Mouse (Mus musculus): ENCODE measurements around the gene Olfr750. TPM values are rescaled to one million over a fixed set of nuclear protein-coding genes. Genes with fewer than 3 reads are reported as not detected.

Gene Olfr750
- polyA plus RNA-seq, 1 experiment from 2014 or later, result not detected

DNA sequence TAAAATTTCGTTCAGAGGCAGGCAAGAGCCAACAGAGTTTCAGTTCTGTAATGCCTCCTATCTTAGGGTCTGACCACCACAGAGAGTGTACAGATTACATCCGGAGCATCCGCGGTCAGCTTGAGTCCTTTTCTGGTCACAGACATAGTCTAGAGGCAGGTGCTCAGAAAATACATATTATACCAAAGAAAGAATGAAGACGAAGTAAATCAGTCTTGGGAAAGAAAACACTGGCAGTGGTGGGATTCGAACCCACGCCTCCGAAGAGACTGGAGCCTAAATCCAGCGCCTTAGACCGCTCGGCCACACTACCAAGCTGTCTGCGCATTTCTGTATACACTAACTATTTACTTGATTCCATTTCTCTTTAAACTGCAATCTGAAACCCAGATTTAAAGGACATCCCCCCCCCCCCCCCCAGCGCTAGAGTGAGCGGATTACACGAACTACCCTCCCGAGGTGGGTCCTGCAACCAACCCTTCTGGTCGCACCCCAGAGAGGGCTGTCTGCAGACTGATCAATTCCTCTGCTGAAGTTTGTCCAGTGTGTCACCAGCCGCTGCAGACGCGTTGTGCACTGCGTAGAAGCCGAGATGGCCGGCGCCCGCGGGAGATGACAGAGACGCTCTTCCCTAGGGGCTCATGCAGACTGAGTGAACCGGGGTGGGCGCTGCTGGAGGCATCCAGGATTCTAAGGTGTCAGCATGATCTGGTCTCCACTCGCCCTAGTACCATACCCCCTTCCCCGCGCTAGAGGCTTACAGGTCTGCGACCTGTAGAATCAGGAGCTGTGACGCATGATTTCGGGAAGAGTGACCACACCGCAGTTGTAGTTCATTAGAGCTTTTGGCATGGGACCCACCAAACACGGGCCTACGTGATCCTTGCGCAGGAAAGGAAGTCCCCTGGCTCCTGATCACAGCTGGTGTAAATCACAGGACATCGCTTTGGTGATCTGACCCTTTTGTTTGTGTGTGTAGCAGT is 8.7 kb upstream of the Olfr750 start:
- H3K9me3 ChIP-seq (replicated peaks; ENCODE audit: control insufficient read depth, low read length, poor library complexity, severe bottlenecking), result no peaks in the 10 kb centered on the region
- H3K4me3 ChIP-seq (ENCODE audit: low read depth, low read length), result peak overlapping the region; percentile 51
- 2% methylated on average over 40 of the region's 40 CpGs for WGBS
- H3K9ac ChIP-seq (ENCODE audit: low read depth, low read length), result peak overlapping the region; percentile 61
- ATAC-seq, result peak; percentile 79
- H3K36me3 ChIP-seq (ENCODE audit: control insufficient read depth, insufficient read depth, low read length), result no peaks in the 10 kb centered on the region
- H3K27ac ChIP-seq (ENCODE audit: low read length), result no peak overlapping the region
- 0 out of 2 replicates have a peak, but pooled peaks cover 2% of the 10 kb centered on the region for H3K4me1 ChIP-seq (ENCODE audit: control insufficient read depth, insufficient read depth, low read length)
- peak overlapping the region; percentile 74 for H3K4me2 ChIP-seq (ENCODE audit: low read length)
- H3K27me3 ChIP-seq (ENCODE audit: control insufficient read depth, insufficient read depth, low read depth, low read length), result peaks cover 6% of the 10 kb centered on the region

DNA sequence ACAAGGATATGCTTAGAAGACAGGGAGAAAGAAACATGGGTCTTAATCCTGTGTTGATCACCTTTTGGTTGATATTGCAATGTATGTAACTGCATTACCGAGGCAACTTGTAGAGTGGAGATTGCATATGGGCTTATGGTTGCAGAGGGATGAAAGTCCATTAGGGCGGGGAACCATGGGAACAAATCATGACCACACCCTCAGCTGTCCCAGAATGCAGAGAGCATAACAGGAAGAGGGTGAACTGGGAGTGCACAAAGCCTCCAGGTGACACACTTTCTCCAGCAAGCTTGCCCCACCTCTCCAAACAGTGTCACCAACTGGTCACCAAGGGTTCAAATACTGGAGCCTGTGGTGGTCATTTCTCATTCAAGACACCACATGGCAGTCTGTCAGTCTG is 6.8 kb upstream of the Olfr750 start:
- WGBS, result 90% methylated on average over 2 of the region's 2 CpGs

DNA sequence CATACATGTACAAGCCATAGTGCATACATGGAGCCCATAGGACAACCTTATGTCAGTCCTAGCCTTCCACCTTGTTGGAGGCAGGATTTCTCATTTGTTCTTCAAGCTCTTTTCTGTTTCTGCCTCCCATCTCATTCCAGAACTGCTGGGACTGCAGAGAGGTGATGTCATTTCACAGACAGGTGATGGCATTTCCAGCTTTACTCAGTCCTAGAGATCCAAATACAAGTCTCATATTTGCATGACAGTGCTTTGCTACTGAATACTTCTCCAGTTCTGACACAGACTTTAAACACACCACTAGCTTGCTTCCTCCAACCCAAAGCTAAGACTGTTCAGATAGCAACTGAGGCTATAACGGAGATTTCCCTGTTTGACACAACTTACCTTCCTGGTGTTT is 4.9 kb upstream of the Olfr750 start:
- 97% methylated on average over 1 of the region's 1 CpGs for WGBS
- no peak for ATAC-seq
- Histone ChIP-seq H3K27me3 (ENCODE audit: control insufficient read depth, insufficient read depth, low read depth, low read length) (peaks cover 3% of the 10 kb centered on the region; the same call in 1 of the 2 replicates), H3K4me3 (ENCODE audit: low read depth, low read length) (no peak overlapping the region), H3K36me3 (ENCODE audit: control insufficient read depth, insufficient read depth, low read length) (no peaks in the 10 kb centered on the region), H3K27ac (ENCODE audit: low read length) (no peak overlapping the region), H3K9me3 (replicated peaks; ENCODE audit: control insufficient read depth, low read length, poor library complexity, severe bottlenecking) (no peaks in the 10 kb centered on the region), H3K4me2 (ENCODE audit: low read length) (no peak overlapping the region), H3K9ac (ENCODE audit: low read depth, low read length) (no peak overlapping the region), H3K4me1 (ENCODE audit: control insufficient read depth, insufficient read depth, low read length) (no peaks in the 10 kb centered on the region)

More for the DNA sequence above, 6.8 kb upstream of the Olfr750 start:
- no peaks in the 10 kb centered on the region for H3K9me3 ChIP-seq (replicated peaks; ENCODE audit: control insufficient read depth, low read length, poor library complexity, severe bottlenecking)
- H3K4me2 ChIP-seq (ENCODE audit: low read length), result no peak overlapping the region
- H3K4me3 ChIP-seq (ENCODE audit: low read depth, low read length), result no peak overlapping the region
- peaks cover 6% of the 10 kb centered on the region for H3K27me3 ChIP-seq (ENCODE audit: control insufficient read depth, insufficient read depth, low read depth, low read length)
- no peak for ATAC-seq
- no peak overlapping the region for H3K27ac ChIP-seq (ENCODE audit: low read length)
- H3K9ac ChIP-seq (ENCODE audit: low read depth, low read length), result no peak overlapping the region
- H3K36me3 ChIP-seq (ENCODE audit: control insufficient read depth, insufficient read depth, low read length), result no peaks in the 10 kb centered on the region
- H3K4me1 ChIP-seq (ENCODE audit: control insufficient read depth, insufficient read depth, low read length), result no peaks in the 10 kb centered on the region

DNA sequence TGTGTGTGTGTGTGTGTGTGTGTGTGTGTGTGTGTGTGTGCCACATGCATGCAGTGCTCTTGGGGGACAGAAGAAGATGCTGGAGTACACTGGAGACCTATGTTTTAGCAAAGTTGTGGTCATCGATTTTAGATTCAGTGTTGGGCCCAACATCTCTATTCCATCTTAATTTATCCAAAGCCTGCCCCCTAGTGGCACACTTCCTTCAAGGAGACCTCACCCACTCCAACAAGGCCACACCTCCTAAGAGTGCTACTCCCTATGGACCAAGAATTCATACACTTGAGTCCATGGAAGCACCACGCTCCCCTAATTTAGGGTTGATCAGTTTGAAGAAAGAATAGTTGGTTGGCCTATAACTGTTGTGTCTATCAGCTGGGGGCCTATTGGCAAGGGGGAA is 4.6 kb downstream of the Olfr750 start:
- Histone ChIP-seq H3K27me3 (ENCODE audit: control insufficient read depth, insufficient read depth, low read depth, low read length) (no peaks in the 10 kb centered on the region), H3K36me3 (ENCODE audit: control insufficient read depth, insufficient read depth, low read length) (no peaks in the 10 kb centered on the region), H3K4me1 (ENCODE audit: control insufficient read depth, insufficient read depth, low read length) (peaks cover 6% of the 10 kb centered on the region), H3K4me3 (ENCODE audit: low read depth, low read length) (no peak overlapping the region), H3K9ac (ENCODE audit: low read depth, low read length) (no peak overlapping the region), H3K27ac (ENCODE audit: low read length) (no peak overlapping the region), H3K4me2 (ENCODE audit: low read length) (no peak overlapping the region), H3K9me3 (replicated peaks; ENCODE audit: control insufficient read depth, low read length, poor library complexity, severe bottlenecking) (no peaks in the 10 kb centered on the region)
- 91% methylated on average over 2 of the region's 2 CpGs for WGBS
- no peak for ATAC-seq

DNA sequence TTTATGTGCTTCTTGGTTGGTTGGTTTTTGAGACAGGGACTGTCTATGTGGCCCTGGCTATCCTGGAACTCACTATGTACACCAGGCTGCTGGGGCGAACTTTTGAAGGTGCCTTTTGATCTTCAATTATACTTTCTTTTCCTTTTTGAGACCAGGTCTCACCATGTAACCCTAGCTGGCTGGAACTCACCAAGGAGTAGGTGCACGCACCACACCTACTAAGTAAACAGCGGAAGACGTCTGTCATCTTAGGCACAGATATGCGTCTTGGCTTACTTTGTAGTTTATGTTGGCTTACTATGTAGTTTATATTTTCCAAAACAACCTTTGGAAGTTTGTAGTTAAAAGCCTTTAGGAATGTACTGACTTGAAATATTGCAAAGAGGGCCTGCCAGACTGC is 5.3 kb downstream of the Olfr750 start:
- H3K9ac ChIP-seq (ENCODE audit: low read depth, low read length), result no peak overlapping the region
- H3K4me1 ChIP-seq (ENCODE audit: control insufficient read depth, insufficient read depth, low read length), result peaks cover 6% of the 10 kb centered on the region
- no peaks in the 10 kb centered on the region for H3K27me3 ChIP-seq (ENCODE audit: control insufficient read depth, insufficient read depth, low read depth, low read length)
- WGBS, result 93% methylated on average over 5 of the region's 5 CpGs
- H3K27ac ChIP-seq (ENCODE audit: low read length), result no peak overlapping the region
- H3K4me3 ChIP-seq (ENCODE audit: low read depth, low read length), result no peak overlapping the region
- no peaks in the 10 kb centered on the region for H3K36me3 ChIP-seq (ENCODE audit: control insufficient read depth, insufficient read depth, low read length)
- no peak overlapping the region for H3K4me2 ChIP-seq (ENCODE audit: low read length)
- H3K9me3 ChIP-seq (replicated peaks; ENCODE audit: control insufficient read depth, low read length, poor library complexity, severe bottlenecking), result no peaks in the 10 kb centered on the region
- ATAC-seq, result no peak

DNA sequence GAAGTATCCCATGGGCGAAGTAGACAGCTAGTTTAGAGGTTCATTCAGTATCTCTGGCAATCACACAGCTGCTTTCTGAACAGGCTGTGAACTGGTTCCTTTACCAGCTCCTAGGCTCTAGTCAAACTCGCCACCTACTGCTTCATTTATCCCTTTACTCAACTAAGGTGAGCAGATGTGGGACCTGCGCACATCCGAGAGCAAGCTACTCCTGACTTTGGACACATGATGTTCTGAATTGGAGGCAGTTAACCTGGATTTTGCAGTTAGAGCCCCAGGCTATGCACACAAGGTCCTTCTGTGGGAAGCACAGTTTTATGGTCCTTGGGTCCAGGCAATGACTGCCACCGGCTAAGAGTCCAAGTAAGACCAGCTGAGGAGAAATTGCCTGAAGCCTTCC is 13.5 kb downstream of the Olfr750 start:
- WGBS, result 94% methylated on average over 5 of the region's 5 CpGs

DNA sequence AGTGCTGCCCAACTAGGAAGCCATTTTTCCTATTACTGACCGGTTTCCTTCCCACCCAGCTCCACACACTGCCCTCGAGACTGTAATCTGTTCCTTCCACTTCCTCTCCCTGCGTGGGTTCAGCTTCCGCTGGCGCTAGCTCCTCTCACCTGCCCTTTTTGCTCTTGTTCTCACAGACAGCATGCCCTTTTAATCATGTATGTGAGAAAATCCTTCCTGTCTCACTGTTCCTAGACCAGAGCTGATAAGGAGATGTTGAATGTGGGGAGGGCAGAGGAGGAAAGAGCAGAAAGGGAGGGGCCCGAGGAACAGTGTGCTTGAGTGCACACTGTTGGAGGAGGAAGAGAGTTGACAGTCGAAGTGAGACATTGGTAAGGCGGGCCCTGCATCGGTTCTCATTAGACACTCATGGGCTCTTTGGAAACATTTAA is 16.8 kb downstream of the Olfr750 start, which contains the start of gene Rnase12:
Gene Rnase12, minus strand, starts transcription at position 261 of the 431 bp plus-strand sequence.
- no peak within 1 kb of the TSS for H3K9ac ChIP-seq (ENCODE audit: low read depth, low read length)
- WGBS, result 71% methylated on average over 9 of the region's 9 CpGs
- H3K4me2 ChIP-seq (ENCODE audit: low read length), result no peak within 1 kb of the TSS
- H3K4me3 ChIP-seq (ENCODE audit: low read depth, low read length), result no peak within 1 kb of the TSS
- H3K9me3 ChIP-seq (replicated peaks; ENCODE audit: control insufficient read depth, low read length, poor library complexity, severe bottlenecking), result no peaks in the 10 kb centered on the region
- 0 out of 2 replicates have a peak, but pooled peaks cover 4% of the 10 kb centered on the region for H3K4me1 ChIP-seq (ENCODE audit: control insufficient read depth, insufficient read depth, low read length)
- ATAC-seq, result no peak
- H3K36me3 ChIP-seq (ENCODE audit: control insufficient read depth, insufficient read depth, low read length), result no peaks in the 10 kb centered on the region
- H3K27me3 ChIP-seq (ENCODE audit: control insufficient read depth, insufficient read depth, low read depth, low read length), result no peaks in the 10 kb centered on the region
- no peak within 1 kb of the TSS for H3K27ac ChIP-seq (ENCODE audit: low read length)

More for the DNA sequence above, 13.5 kb downstream of the Olfr750 start:
- ATAC-seq, result no peak
- H3K27me3 ChIP-seq (ENCODE audit: control insufficient read depth, insufficient read depth, low read depth, low read length), result no peaks in the 10 kb centered on the region
- H3K36me3 ChIP-seq (ENCODE audit: control insufficient read depth, insufficient read depth, low read length), result no peaks in the 10 kb centered on the region
- H3K9ac ChIP-seq (ENCODE audit: low read depth, low read length), result no peak overlapping the region
- H3K4me1 ChIP-seq (ENCODE audit: control insufficient read depth, insufficient read depth, low read length), result 0 out of 2 replicates have a peak, but pooled peaks cover 7% of the 10 kb centered on the region
- no peak overlapping the region for H3K27ac ChIP-seq (ENCODE audit: low read length)
- no peak overlapping the region for H3K4me2 ChIP-seq (ENCODE audit: low read length)
- no peak overlapping the region for H3K4me3 ChIP-seq (ENCODE audit: low read depth, low read length)
- H3K9me3 ChIP-seq (replicated peaks; ENCODE audit: control insufficient read depth, low read length, poor library complexity, severe bottlenecking), result no peaks in the 10 kb centered on the region

DNA sequence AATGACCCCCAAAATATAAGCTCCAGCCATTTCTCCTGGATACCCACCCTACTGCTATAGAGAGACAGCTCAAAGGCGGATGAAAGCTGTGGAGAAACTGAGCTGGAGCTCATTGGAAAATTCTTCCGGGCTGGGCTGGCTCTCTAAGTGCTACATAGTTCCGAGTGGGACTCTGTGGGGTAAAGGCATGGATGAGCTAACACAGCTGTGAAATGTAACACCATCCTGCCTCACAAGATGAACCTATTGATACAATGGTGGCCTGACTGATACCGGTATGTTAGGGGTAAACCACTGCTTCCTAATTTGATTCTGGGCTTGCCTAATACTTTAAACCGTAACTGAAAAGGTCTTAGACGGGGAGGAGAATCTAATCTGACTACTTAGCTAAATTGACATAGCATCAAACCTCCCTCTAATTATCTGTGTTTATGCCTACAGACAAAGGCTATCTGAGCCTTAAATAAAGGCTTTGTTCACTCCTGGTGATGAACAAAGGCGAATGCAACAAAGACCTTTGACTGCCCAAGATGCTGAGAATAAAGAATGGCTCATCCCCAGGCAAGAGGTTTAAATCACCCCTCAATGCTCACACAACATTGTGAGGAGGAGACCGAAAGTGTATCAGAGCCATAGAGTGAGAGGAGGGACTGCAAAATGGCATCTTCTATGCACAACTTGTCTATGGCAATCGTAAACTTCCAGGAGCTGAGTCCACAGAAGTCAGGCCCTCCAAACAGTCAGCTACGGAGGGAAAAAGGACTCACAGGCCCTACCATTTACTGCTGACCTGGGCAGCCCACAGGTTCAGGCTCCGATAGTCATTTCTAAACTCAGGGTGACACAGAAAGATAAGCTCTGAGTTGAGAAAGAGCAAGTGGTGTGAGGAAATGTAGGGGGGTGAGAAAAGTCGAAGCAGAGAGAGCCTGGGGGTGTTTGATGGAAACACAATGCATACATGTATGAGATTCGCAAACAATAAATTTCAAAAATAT is 19.7 kb downstream of the Olfr750 start:
- 19% methylated on average over 13 of the region's 13 CpGs for WGBS
- Histone ChIP-seq H3K4me2 (ENCODE audit: low read length) (no peak overlapping the region), H3K27ac (ENCODE audit: low read length) (no peak overlapping the region), H3K4me1 (ENCODE audit: control insufficient read depth, insufficient read depth, low read length) (no peaks in the 10 kb centered on the region), H3K9ac (ENCODE audit: low read depth, low read length) (no peak overlapping the region), H3K36me3 (ENCODE audit: control insufficient read depth, insufficient read depth, low read length) (no peaks in the 10 kb centered on the region), H3K4me3 (ENCODE audit: low read depth, low read length) (no peak overlapping the region), H3K27me3 (ENCODE audit: control insufficient read depth, insufficient read depth, low read depth, low read length) (no peaks in the 10 kb centered on the region), H3K9me3 (replicated peaks; ENCODE audit: control insufficient read depth, low read length, poor library complexity, severe bottlenecking) (no peaks in the 10 kb centered on the region)
- no peak for ATAC-seq

All from midbrain, embryonic 16.5 days (tissue).